Comparison of ENCODE assay signal across 17 mouse cellular contexts in the genomic region with DNA sequence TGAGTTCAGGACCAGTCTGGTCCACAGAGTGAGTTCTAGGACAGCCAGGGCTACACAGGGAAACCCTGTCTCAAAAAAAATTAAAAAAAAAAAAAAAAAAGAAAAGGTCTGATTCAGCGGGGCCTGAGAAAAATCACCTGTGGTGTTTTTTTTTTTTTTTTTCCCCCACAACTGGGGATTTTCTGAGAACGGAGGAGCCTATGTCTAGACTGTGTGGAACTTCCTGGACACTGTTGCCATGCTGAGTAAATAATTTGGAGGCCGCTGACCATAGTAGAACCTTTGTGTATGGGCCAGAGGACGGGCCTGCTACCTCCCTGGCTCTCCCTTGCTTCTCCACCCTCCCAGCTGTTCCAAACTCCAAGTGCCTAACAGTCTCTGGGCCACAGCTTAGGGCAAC. TPM values are rescaled to one million over a fixed set of nuclear protein-coding genes. Genes with fewer than 3 reads are reported as not detected.
DNase-seq lines count a peak whose midpoint lies in the region; ATAC-seq and TF ChIP-seq lines count a peak whose summit lies in the region.
"Had no signal": no experiment of that assay in that cellular context is flagged by ENCODE, and none has a peak within 500 bp of the region (broad histone marks: within the 10 kb centered on the region; RNA-seq: fewer than 3 reads in every experiment).

No protein-coding gene starts in this region.

- H3K9ac ChIP-seq in heart, embryonic 15.5 days, result no peak overlapping the region
- H3K9ac ChIP-seq in stomach, embryonic 16.5 days (ENCODE audit: low read length), result no peak overlapping the region
- H3K9ac ChIP-seq in stomach, postnatal 0 days (ENCODE audit: low read length), result no peak overlapping the region
- H3K9ac ChIP-seq: liver, embryonic 14.5 days; midbrain, embryonic 15.5 days had no signal

- no peak for TF ChIP-seq EP300 in stomach, postnatal 0 days (optimal IDR thresholded peaks at IDR 0.05)

- no peaks in the 10 kb centered on the region for H3K27me3 ChIP-seq in heart, embryonic 15.5 days
- no peaks in the 10 kb centered on the region for H3K27me3 ChIP-seq in stomach, embryonic 16.5 days (ENCODE audit: control insufficient read depth, insufficient read depth, low read length)
- H3K27me3 ChIP-seq in stomach, postnatal 0 days (ENCODE audit: control insufficient read depth, insufficient read depth, low read length), result no peaks in the 10 kb centered on the region
- H3K27me3 ChIP-seq: midbrain, embryonic 15.5 days had no signal

- H3K36me3 ChIP-seq in heart, embryonic 15.5 days, result 0 out of 2 replicates have a peak, but pooled peaks cover 3% of the 10 kb centered on the region
- no peaks in the 10 kb centered on the region for H3K36me3 ChIP-seq in stomach, embryonic 16.5 days (ENCODE audit: control insufficient read depth, insufficient read depth, low read length)
- no peaks in the 10 kb centered on the region for H3K36me3 ChIP-seq in stomach, postnatal 0 days (ENCODE audit: control insufficient read depth, insufficient read depth, low read length)
- H3K36me3 ChIP-seq: midbrain, embryonic 15.5 days had no signal

- H3K4me3 ChIP-seq in gastrocnemius, adult 2 months, result no peak overlapping the region
- no peak overlapping the region for H3K4me3 ChIP-seq in heart, embryonic 15.5 days
- no peak overlapping the region for H3K4me3 ChIP-seq in stomach, embryonic 16.5 days (replicated peaks; ENCODE audit: low read length)
- H3K4me3 ChIP-seq in stomach, postnatal 0 days (ENCODE audit: low read depth, low read length), result no peak overlapping the region
- H3K4me3 ChIP-seq: midbrain, embryonic 15.5 days; myocyte had no signal

- ATAC-seq in heart, embryonic 15.5 days (replicated peaks; ENCODE audit: insufficient number of reproducible peaks, insufficient read depth, low FRiP score, low read depth), result no peak
- ATAC-seq in stomach, embryonic 16.5 days (ENCODE audit: insufficient read depth, low FRiP score), result peak; percentile 47; the same call in 1 of the 2 replicates
- ATAC-seq in stomach, postnatal 0 days (ENCODE audit: low FRiP score, low TSS enrichment), result no peak
- ATAC-seq: forebrain, embryonic 14.5 days; intestine, embryonic 16.5 days; midbrain, embryonic 15.5 days had no signal

- WGBS in heart, embryonic 15.5 days, result 51% methylated on average over 4 of the region's 4 CpGs
- 57% methylated on average over 4 of the region's 4 CpGs for whole genome bisulfite sequencing in stomach, embryonic 16.5 days
- 47% methylated on average over 4 of the region's 4 CpGs for WGBS in stomach, postnatal 0 days

- H3K9me3 ChIP-seq in heart, embryonic 15.5 days (replicated peaks), result no peaks in the 10 kb centered on the region
- no peaks in the 10 kb centered on the region for H3K9me3 ChIP-seq in stomach, embryonic 16.5 days (replicated peaks; ENCODE audit: control insufficient read depth, low read length)
- no peaks in the 10 kb centered on the region for H3K9me3 ChIP-seq in stomach, postnatal 0 days (ENCODE audit: control insufficient read depth, low read length)
- H3K9me3 ChIP-seq: midbrain, embryonic 15.5 days had no signal

- no peak for DNase-seq in gastrocnemius, adult 2 months
- no peak for DNase-seq in gastrocnemius, postnatal 25 days
- DNase-seq in heart, postnatal 36 days, result no peak
- DNase-seq in stomach, postnatal 0 days (ENCODE audit: low spot score), result no peak
- DNase-seq in thymus, postnatal 0 days (ENCODE audit: low spot score), result no peak
- DNase-seq in adrenal gland, adult 8-10 months, result no peak
- DNase-seq: cerebellum, adult 9-10 months; gastrocnemius, postnatal 36 days; lung, postnatal 36 days; thymus, postnatal 4 days had no signal

- H3K27ac ChIP-seq in gastrocnemius, adult 2 months, result peak overlapping the region; percentile 93
- H3K27ac ChIP-seq in heart, embryonic 15.5 days, result peak overlapping the region; percentile 81
- H3K27ac ChIP-seq in stomach, embryonic 16.5 days (ENCODE audit: low read length), result no peak overlapping the region
- H3K27ac ChIP-seq in stomach, postnatal 0 days (replicated peaks), result no peak overlapping the region
- H3K27ac ChIP-seq: liver, embryonic 14.5 days; midbrain, embryonic 15.5 days had no signal

- no peak overlapping the region for H3K4me2 ChIP-seq in heart, embryonic 15.5 days
- H3K4me2 ChIP-seq in stomach, embryonic 16.5 days (ENCODE audit: low read depth, low read length), result no peak overlapping the region
- no peak overlapping the region for H3K4me2 ChIP-seq in stomach, postnatal 0 days (replicated peaks; ENCODE audit: low read depth)
- H3K4me2 ChIP-seq: midbrain, embryonic 15.5 days had no signal

- intact Hi-C loops in gastrocnemius, adult 2 months (cut with DNase I), result loop anchor here (5.0 kb wide), 1 partner anchor 38 kb away; a partner anchor contains a TSS
- intact Hi-C loops in heart, postnatal 36 days (cut with DNase I), result no loop called here

- no peak for TF ChIP-seq CTCF in gastrocnemius, adult 2 months (IDR thresholded peaks at IDR 0.05)
- TF ChIP-seq CTCF in stomach, postnatal 0 days (IDR thresholded peaks at IDR 0.05; ENCODE audit: low read depth), result no peak

- peaks cover 73% of the 10 kb centered on the region for H3K4me1 ChIP-seq in heart, embryonic 15.5 days (replicated peaks)
- H3K4me1 ChIP-seq in stomach, embryonic 16.5 days (ENCODE audit: control insufficient read depth, insufficient read depth, low read length), result peaks cover 5% of the 10 kb centered on the region; the same call in 1 of the 2 replicates
- H3K4me1 ChIP-seq in stomach, postnatal 0 days (replicated peaks; ENCODE audit: control insufficient read depth, insufficient read depth), result no peaks in the 10 kb centered on the region
- H3K4me1 ChIP-seq: midbrain, embryonic 15.5 days had no signal

RNA-seq across cellular contexts. Expression of a gene that starts 34.6 kb away (rescaled TPM):
- 1 to 10 TPM; 7.0 to 8.7 TPM for total RNA-seq in gastrocnemius, adult 2 months (2021)
- 10 to 100 TPM in 1 of 2 experiments, 1 to 10 TPM in 1; 9.2 to 10.1 TPM for total RNA-seq in gastrocnemius, postnatal 25 days (2021)
- polyA plus RNA-seq in heart, embryonic 15.5 days (2015; fragmentation: Nextera tagmentation; extraction: Ambion mirVana), result 89.9 and 105 TPM in 2 replicates
- total RNA-seq in heart, postnatal 36 days (2021), result 10 to 100 TPM; 14.4 to 21.4 TPM
- polyA plus RNA-seq in stomach, embryonic 16.5 days (2015; fragmentation: Nextera tagmentation; extraction: Ambion mirVana), result 140 and 149 TPM in 2 replicates
- polyA plus RNA-seq in stomach, postnatal 0 days (2015; fragmentation: Nextera tagmentation; extraction: Ambion mirVana), result 71.4 and 76.4 TPM in 2 replicates
- 17.4 and 17.8 TPM in 2 replicates for polyA plus RNA-seq in thymus, postnatal 0 days (2015; fragmentation: Nextera tagmentation; extraction: Ambion mirVana)
- 10 to 100 TPM; 14.6 to 25.4 (median 22.3) TPM for total RNA-seq in adrenal gland, adult 8-10 months (2022)

RNA-seq across cellular contexts. Expression of a gene that starts 40.7 kb away (rescaled TPM):
- total RNA-seq in gastrocnemius, adult 2 months (2021), result 10 to 100 TPM; 93.3 to 95.0 TPM
- 10 to 100 TPM; 80.0 to 85.8 TPM for total RNA-seq in gastrocnemius, postnatal 25 days (2021)
- polyA plus RNA-seq in heart, embryonic 15.5 days (2015; fragmentation: Nextera tagmentation; extraction: Ambion mirVana), result 90.4 and 98.4 TPM in 2 replicates
- 10 to 100 TPM; 74.2 to 80.7 TPM for total RNA-seq in heart, postnatal 36 days (2021)
- polyA plus RNA-seq in stomach, embryonic 16.5 days (2015; fragmentation: Nextera tagmentation; extraction: Ambion mirVana), result 42.1 and 44.4 TPM in 2 replicates
- 16.1 TPM in 2 replicates for polyA plus RNA-seq in stomach, postnatal 0 days (2015; fragmentation: Nextera tagmentation; extraction: Ambion mirVana)
- polyA plus RNA-seq in thymus, postnatal 0 days (2015; fragmentation: Nextera tagmentation; extraction: Ambion mirVana), result 221 and 236 TPM in 2 replicates
- 10 to 100 TPM; 15.2 to 23.8 (median 18.2) TPM for total RNA-seq in adrenal gland, adult 8-10 months (2022)

Comparison
In these comparisons a context has a peak if more than half of its experiments do, and no peak if none do; other contexts are left out.
1. H3K27ac ChIP-seq: peak in gastrocnemius, adult 2 months (single experiment) and heart, embryonic 15.5 days (single experiment); none in stomach, embryonic 16.5 days (single experiment) and stomach, postnatal 0 days (single experiment).